Mouse (Mus musculus) heart, postnatal 0 days (tissue): ENCODE measurements at regions not wholly inside any gene's neighbourhood (a gene's known extent, or its start where the extent isn't known, plus 50 kb on each side); places are given as distances from the start of the nearest gene placed in this dataset.

Experiments used
- ATAC-seq: fragments of 200-750 bp; cut with Nextera tagmentation; 2 replicates; pipeline ENCODE4 v1.8.0; 2017; ENCODE audit warnings: low read depth, moderate number of reproducible peaks, moderate library complexity; ENCODE audit not compliant: insufficient read depth
- DNase-seq: peaks from one replicate; pipeline ENCODE4 v3.0.0-alpha.2; 2016; ENCODE audit warnings: low spot score
- H3K27ac ChIP-seq: fragments of 300-500 bp; sonication (generic); 2 replicates; pipeline ENCODE4 v1.5.1; 2014; ENCODE audit warnings: low read depth, mild to moderate bottlenecking
- H3K27me3 ChIP-seq: fragments of 300-500 bp; sonication (generic); 2 replicates; pipeline ENCODE4 v1.6.1; 2014; ENCODE audit warnings: low read length, mixed read lengths; ENCODE audit not compliant: control insufficient read depth, insufficient read depth
- H3K36me3 ChIP-seq: fragments of 300-500 bp; sonication (generic); replicated peaks from 2 replicates; pipeline ENCODE4 v1.6.1; 2014; ENCODE audit warnings: low read length, mixed read lengths; ENCODE audit not compliant: control insufficient read depth, insufficient read depth
- H3K4me1 ChIP-seq: fragments of 300-500 bp; sonication (generic); 2 replicates; pipeline ENCODE4 v1.6.1; 2014; ENCODE audit warnings: antibody characterized with exemption; ENCODE audit not compliant: control insufficient read depth, insufficient read depth
- H3K4me2 ChIP-seq: fragments of 300-500 bp; sonication (generic); 2 replicates; pipeline ENCODE4 v1.6.1; 2014; ENCODE audit warnings: low read depth, mild to moderate bottlenecking, low read length, moderate library complexity
- H3K4me3 ChIP-seq: fragments of 300-500 bp; sonication (generic); 2 replicates; pipeline ENCODE4 v1.5.1; 2014; ENCODE audit warnings: low read depth, low read length
- H3K9ac ChIP-seq: fragments of 300-500 bp; sonication (generic); replicated peaks from 2 replicates; pipeline ENCODE4 v1.6.1; 2014; ENCODE audit warnings: low read depth, low read length, mixed read lengths
- H3K9me3 ChIP-seq: fragments of 300-500 bp; sonication (generic); replicated peaks from 2 replicates; pipeline ENCODE4 v1.6.1; 2016; ENCODE audit warnings: low read length; ENCODE audit not compliant: control insufficient read depth
- CTCF ChIP-seq: IDR thresholded peaks from 2 replicates; pipeline ENCODE4 v1.5.1; 2016; ENCODE audit warnings: antibody characterized with exemption, control low read depth, low read depth
- EP300 ChIP-seq: IDR thresholded peaks from 2 replicates; pipeline ENCODE4 v1.6.1; 2016; ENCODE audit warnings: antibody characterized with exemption, low read depth
- WGBS: fragments of 180-500 bp; shearing (Covaris S2); extraction: QIAGEN DNeasy Blood & Tissue Kit; methylation state at CpG from one replicate; pipeline ENCODE4 v1.1.7; 2014; 5-methylcytosine and 5-hydroxymethylcytosine counted together

DNA sequence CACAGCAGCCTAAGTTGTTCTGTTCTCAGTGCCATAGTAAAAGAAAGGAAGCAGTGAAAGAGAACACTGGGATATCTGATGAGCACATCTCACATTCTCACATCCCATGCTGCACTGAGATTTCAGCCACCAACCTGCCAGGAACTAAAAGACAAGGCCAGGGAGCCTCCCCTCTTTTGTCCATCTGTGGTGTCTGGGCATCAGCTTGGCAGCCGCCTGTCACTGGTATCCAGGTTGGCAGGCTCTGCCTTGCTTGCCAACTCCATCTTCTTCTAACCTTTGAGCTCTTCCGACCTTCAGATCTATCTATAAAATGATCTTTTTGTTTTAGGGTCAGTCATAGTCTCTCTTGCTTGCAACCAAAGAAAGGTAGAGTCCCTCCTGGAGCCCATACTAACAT lies 228.5 kb upstream of the Mgmt start:
- Histone ChIP-seq H3K27me3 (no peaks in the 10 kb centered on the region), H3K4me2 (no peak overlapping the region), H3K27ac (no peak overlapping the region), H3K4me3 (no peak overlapping the region), H3K9ac (no peak overlapping the region), H3K36me3 (no peaks in the 10 kb centered on the region), H3K9me3 (no peaks in the 10 kb centered on the region), H3K4me1 (no peaks in the 10 kb centered on the region)
- no peak for TF ChIP-seq CTCF
- TF ChIP-seq EP300, result no peak
- WGBS, result 79% methylated on average over 2 of the region's 2 CpGs
- ATAC-seq, result no peak
- no peak for DNase-seq

DNA sequence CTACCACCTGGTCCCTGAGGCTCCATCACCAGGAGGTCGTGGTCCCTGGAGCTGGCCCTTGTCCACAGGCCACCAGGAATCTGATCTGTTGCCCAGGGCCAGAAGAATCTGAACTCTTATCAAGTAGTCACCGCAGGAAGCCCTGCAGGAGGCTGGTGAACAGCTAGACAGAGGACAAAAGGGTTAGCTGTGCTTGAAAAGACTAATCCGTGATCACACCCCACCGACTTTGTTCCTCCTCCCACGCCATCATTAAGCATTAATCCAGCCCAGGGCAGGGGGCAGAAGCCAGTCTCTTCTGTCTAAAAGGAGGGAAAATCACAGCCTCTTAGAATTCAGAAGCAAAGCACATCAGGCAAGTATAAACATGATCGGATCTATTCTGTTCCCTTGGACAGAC lies 227.7 kb upstream of the Mgmt start:
- Histone ChIP-seq H3K4me1 (no peaks in the 10 kb centered on the region), H3K27ac (no peak overlapping the region), H3K9me3 (no peaks in the 10 kb centered on the region), H3K4me2 (no peak overlapping the region), H3K9ac (no peak overlapping the region), H3K36me3 (no peaks in the 10 kb centered on the region), H3K27me3 (no peaks in the 10 kb centered on the region), H3K4me3 (no peak overlapping the region)
- no peak for TF ChIP-seq EP300
- TF ChIP-seq CTCF, result no peak
- 21% methylated on average over 6 of the region's 6 CpGs for WGBS
- DNase-seq (no peak), ATAC-seq (no peak)

DNA sequence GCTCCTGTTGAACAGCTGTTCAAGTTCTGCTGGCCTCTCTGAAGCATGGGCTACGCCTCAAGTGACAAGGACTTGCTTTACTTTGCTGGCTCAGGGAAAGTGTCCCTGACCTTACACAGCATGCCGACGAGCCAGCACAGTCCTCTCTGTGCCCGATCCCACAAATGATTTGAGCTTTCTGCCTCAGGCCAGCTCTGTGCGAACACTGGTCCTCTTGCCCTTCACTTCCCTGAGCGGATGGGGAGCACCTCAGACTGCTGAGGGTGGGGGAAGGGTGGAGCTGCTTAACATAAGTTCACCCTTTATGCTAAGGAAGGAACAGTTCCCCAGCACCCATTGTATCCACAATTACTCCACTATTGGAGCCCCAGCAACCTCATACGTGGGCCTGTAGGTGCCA lies 223.7 kb upstream of the Mgmt start:
- H3K27ac ChIP-seq, result no peak overlapping the region
- no peak overlapping the region for H3K9ac ChIP-seq
- ATAC-seq (no peak), DNase-seq (no peak)
- no peaks in the 10 kb centered on the region for H3K4me1 ChIP-seq
- H3K9me3 ChIP-seq, result no peaks in the 10 kb centered on the region
- 0 out of 2 replicates have a peak, but pooled peaks cover 4% of the 10 kb centered on the region for H3K27me3 ChIP-seq
- no peak overlapping the region for H3K4me2 ChIP-seq
- no peak for TF ChIP-seq CTCF
- TF ChIP-seq EP300, result no peak
- 76% methylated on average over 7 of the region's 7 CpGs for WGBS
- H3K4me3 ChIP-seq, result no peak overlapping the region
- no peaks in the 10 kb centered on the region for H3K36me3 ChIP-seq

DNA sequence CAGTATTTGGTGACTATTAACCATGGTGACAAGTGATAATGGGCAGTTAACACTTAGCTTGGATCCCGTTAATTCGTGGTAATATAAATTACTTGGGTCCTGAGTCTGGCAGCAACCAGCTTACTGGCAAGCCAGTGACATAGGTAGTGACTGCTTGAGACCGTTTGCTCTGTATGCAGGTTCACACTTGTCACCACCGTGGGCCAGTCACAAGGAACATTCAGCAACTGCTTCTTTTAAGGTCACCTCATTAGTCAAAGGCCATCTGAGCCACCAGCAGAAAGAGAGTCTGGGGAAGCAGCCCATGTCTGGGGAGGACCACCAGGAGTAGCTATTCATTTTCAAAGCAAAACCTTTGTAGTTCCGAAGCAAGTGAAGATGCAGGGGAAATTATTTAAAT lies 220.3 kb upstream of the Mgmt start:
- 0 out of 2 replicates have a peak, but pooled peaks cover 8% of the 10 kb centered on the region for H3K27me3 ChIP-seq
- no peak overlapping the region for H3K4me2 ChIP-seq
- no peak overlapping the region for H3K9ac ChIP-seq
- WGBS, result 48% methylated on average over 5 of the region's 5 CpGs
- ATAC-seq (no peak), DNase-seq (no peak)
- H3K36me3 ChIP-seq, result no peaks in the 10 kb centered on the region
- H3K27ac ChIP-seq, result no peak overlapping the region
- H3K4me1 ChIP-seq, result no peaks in the 10 kb centered on the region
- H3K9me3 ChIP-seq, result no peaks in the 10 kb centered on the region
- no peak for TF ChIP-seq CTCF
- TF ChIP-seq EP300, result no peak
- H3K4me3 ChIP-seq, result no peak overlapping the region

DNA sequence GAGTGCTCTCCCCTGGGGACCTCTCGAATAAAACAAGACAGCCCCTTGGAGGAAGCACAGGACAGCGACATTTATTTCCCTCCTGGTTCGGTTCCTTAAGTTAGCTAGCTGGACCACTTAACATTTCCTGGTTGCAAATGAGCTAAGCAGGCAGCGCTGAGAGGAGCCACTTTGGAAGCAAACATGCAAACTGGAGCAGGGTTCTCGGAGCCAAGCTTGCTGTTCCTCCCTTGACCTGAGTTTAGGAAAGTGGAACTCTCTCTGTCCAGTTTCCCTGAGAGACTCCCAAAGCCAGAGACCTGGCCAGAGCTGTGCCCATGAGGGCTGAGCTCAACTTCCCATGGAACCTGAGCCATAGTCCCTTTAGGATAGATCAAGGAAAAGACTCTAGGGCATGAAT lies 219.4 kb upstream of the Mgmt start:
- Histone ChIP-seq H3K4me3 (no peak overlapping the region), H3K36me3 (no peaks in the 10 kb centered on the region), H3K27me3 (0 out of 2 replicates have a peak, but pooled peaks cover 8% of the 10 kb centered on the region), H3K4me2 (no peak overlapping the region), H3K9ac (no peak overlapping the region), H3K9me3 (no peaks in the 10 kb centered on the region), H3K4me1 (no peaks in the 10 kb centered on the region), H3K27ac (no peak overlapping the region)
- no peak for TF ChIP-seq CTCF
- 41% methylated on average over 5 of the region's 5 CpGs for WGBS
- no peak for DNase-seq
- ATAC-seq, result no peak

DNA sequence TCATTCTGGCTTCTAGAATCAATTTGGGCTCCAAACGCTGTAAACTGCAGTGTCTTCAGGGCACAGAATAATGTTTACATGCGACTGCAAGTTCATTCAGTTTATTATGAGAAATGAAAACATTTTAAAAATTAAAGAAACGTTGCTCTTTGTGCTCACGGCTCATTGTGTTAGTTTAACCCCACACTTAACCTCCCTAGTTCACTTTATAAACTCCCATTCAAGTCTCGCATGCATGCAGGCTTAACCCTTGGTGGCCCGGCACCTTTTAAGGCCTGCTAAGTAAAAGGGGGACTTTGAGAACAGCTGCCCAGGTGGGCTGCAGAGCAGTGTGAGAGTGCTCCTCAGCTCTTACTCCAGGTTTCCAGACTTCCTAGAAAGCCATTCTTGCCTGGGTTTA lies 218.3 kb upstream of the Mgmt start:
- Histone ChIP-seq H3K4me2 (no peak overlapping the region), H3K4me1 (no peaks in the 10 kb centered on the region), H3K9me3 (no peaks in the 10 kb centered on the region), H3K27me3 (0 out of 2 replicates have a peak, but pooled peaks cover 8% of the 10 kb centered on the region), H3K4me3 (no peak overlapping the region), H3K9ac (no peak overlapping the region), H3K36me3 (no peaks in the 10 kb centered on the region), H3K27ac (no peak overlapping the region)
- ATAC-seq (no peak), DNase-seq (no peak)
- 61% methylated on average over 6 of the region's 6 CpGs for WGBS
- TF ChIP-seq CTCF (no peak), EP300 (no peak)
